Mouse (Mus musculus) midbrain, embryonic 14.5 days (tissue): ENCODE measurements at regions not wholly inside any gene's neighbourhood (a gene's known extent, or its start where the extent isn't known, plus 50 kb on each side); places are given as distances from the start of the nearest gene placed in this dataset.
A peak's percentile ranks its signal among the peaks of the same experiment; 100 is the strongest.
"Not testable (repeated sequence)": the region's sequence is repeated elsewhere in the genome, so short reads cannot be mapped to it uniquely, and the experiment has no call there.

Experiments used
- ATAC-seq: fragments of 200-750 bp; cut with Nextera tagmentation; 2 replicates; pipeline ENCODE4 v1.8.0; 2017; ENCODE audit warnings: moderate number of reproducible peaks, moderate library complexity; ENCODE audit not compliant: low FRiP score, low TSS enrichment
- DNase-seq: peaks from one replicate; pipeline ENCODE4 v3.0.0-alpha.2; 2015
- H3K27ac ChIP-seq: fragments of 300-500 bp; sonication (generic); replicated peaks from 2 replicates; pipeline ENCODE4 v1.5.1; 2014; ENCODE audit warnings: mild to moderate bottlenecking, low read depth, low read length, moderate library complexity
- H3K27me3 ChIP-seq: fragments of 300-500 bp; sonication (generic); 2 replicates; pipeline ENCODE4 v1.6.1; 2014; ENCODE audit warnings: low read length, control low read depth, mixed read lengths; ENCODE audit not compliant: control insufficient read depth, insufficient read depth
- H3K36me3 ChIP-seq: fragments of 300-500 bp; sonication (generic); 2 replicates; pipeline ENCODE4 v1.6.1; 2014; ENCODE audit warnings: low read length, control low read depth; ENCODE audit not compliant: control insufficient read depth, insufficient read depth
- H3K4me1 ChIP-seq: fragments of 300-500 bp; sonication (generic); 2 replicates; pipeline ENCODE4 v1.6.1; 2014; ENCODE audit warnings: mild to moderate bottlenecking, antibody characterized with exemption, low read length, control low read depth; ENCODE audit not compliant: control insufficient read depth, insufficient read depth
- H3K4me2 ChIP-seq: fragments of 300-500 bp; sonication (generic); 2 replicates; pipeline ENCODE4 v1.6.1; 2014; ENCODE audit warnings: mild to moderate bottlenecking, low read length, moderate library complexity
- H3K4me3 ChIP-seq: fragments of 300-500 bp; sonication (generic); replicated peaks from 2 replicates; pipeline ENCODE4 v1.5.1; 2014; ENCODE audit warnings: low read depth, low read length
- H3K9ac ChIP-seq: fragments of 300-500 bp; sonication (generic); replicated peaks from 2 replicates; pipeline ENCODE4 v1.6.1; 2014; ENCODE audit warnings: mild to moderate bottlenecking, low read length, moderate library complexity
- H3K9me3 ChIP-seq: fragments of 300-500 bp; sonication (generic); 2 replicates; pipeline ENCODE4 v1.6.1; 2016; ENCODE audit warnings: low read length, control low read depth, mixed read lengths; ENCODE audit not compliant: control insufficient read depth
- WGBS: fragments of 180-500 bp; shearing (Covaris S2); extraction: QIAGEN DNeasy Blood & Tissue Kit; methylation state at CpG from one replicate; pipeline ENCODE4 v1.1.7; 2014; 5-methylcytosine and 5-hydroxymethylcytosine counted together

- no peak overlapping the region for H3K4me3 ChIP-seq
- H3K4me1 ChIP-seq: no peaks in the 10 kb centered on the region
- no peaks in the 10 kb centered on the region for H3K27me3 ChIP-seq
- WGBS: 89% methylated on average over 5 of the region's 5 CpGs
- DNase-seq (no peak), ATAC-seq (no peak)
- no peaks in the 10 kb centered on the region for H3K9me3 ChIP-seq
- H3K4me2 ChIP-seq: no peak overlapping the region
- H3K36me3 ChIP-seq: no peaks in the 10 kb centered on the region
- no peak overlapping the region for H3K9ac ChIP-seq
- H3K27ac ChIP-seq: no peak overlapping the region
Observed at GRCm38 (mm10) chr3:39840946-39841345, 690.1 kb upstream of the Intu start.

GRCm38 (mm10) chr3:39845123-39845522, 686.0 kb upstream of the Intu start:
- Histone ChIP-seq H3K4me1 (no peaks in the 10 kb centered on the region), H3K9me3 (no peaks in the 10 kb centered on the region), H3K4me2 (no peak overlapping the region), H3K27me3 (no peaks in the 10 kb centered on the region), H3K36me3 (no peaks in the 10 kb centered on the region), H3K9ac (no peak overlapping the region), H3K4me3 (no peak overlapping the region), H3K27ac (no peak overlapping the region)
- 91% methylated on average over 2 of the region's 2 CpGs for WGBS
- DNase-seq (no peak), ATAC-seq (no peak)

- no peak for ATAC-seq
Observed at GRCm38 (mm10) chr3:39848829-39849228, 682.3 kb upstream of the Intu start.

GRCm38 (mm10) chr3:39857214-39857839, 673.8 kb upstream of the Intu start:
- Histone ChIP-seq H3K9ac (no peak overlapping the region), H3K4me3 (no peak overlapping the region), H3K4me1 (no peaks in the 10 kb centered on the region), H3K27me3 (no peaks in the 10 kb centered on the region), H3K9me3 (no peaks in the 10 kb centered on the region), H3K4me2 (peak overlapping the region; percentile 22), H3K36me3 (no peaks in the 10 kb centered on the region), H3K27ac (no peak overlapping the region)
- ATAC-seq: no peak
- peak; percentile 27 for DNase-seq
- 39% methylated on average over 9 of the region's 9 CpGs for WGBS

More at GRCm38 (mm10) chr3:39848829-39849228, 682.3 kb upstream of the Intu start:
- H3K27me3 ChIP-seq: no peaks in the 10 kb centered on the region
- H3K4me2 ChIP-seq: no peak overlapping the region
- DNase-seq: no peak
- H3K27ac ChIP-seq: no peak overlapping the region
- H3K9me3 ChIP-seq: no peaks in the 10 kb centered on the region
- no peak overlapping the region for H3K4me3 ChIP-seq
- H3K36me3 ChIP-seq: no peaks in the 10 kb centered on the region
- H3K4me1 ChIP-seq: no peaks in the 10 kb centered on the region
- no peak overlapping the region for H3K9ac ChIP-seq
- WGBS: 94% methylated on average over 6 of the region's 6 CpGs

- H3K36me3 ChIP-seq, H3K27me3 ChIP-seq, ATAC-seq, H3K9me3 ChIP-seq, H3K9ac ChIP-seq, DNase-seq, H3K4me2 ChIP-seq, H3K4me1 ChIP-seq, H3K27ac ChIP-seq, H3K4me3 ChIP-seq: not testable (repeated sequence)
- WGBS: 50% methylated on average over 1 of the region's 1 CpGs
Observed at GRCm38 (mm10) chr3:39876046-39876445, 655.0 kb upstream of the Intu start.

- Histone ChIP-seq H3K9me3 (no peaks in the 10 kb centered on the region), H3K4me2 (no peak overlapping the region), H3K27ac (no peak overlapping the region), H3K4me1 (no peaks in the 10 kb centered on the region), H3K36me3 (no peaks in the 10 kb centered on the region), H3K4me3 (no peak overlapping the region), H3K9ac (no peak overlapping the region), H3K27me3 (no peaks in the 10 kb centered on the region)
- ATAC-seq (no peak), DNase-seq (no peak)
- WGBS: 45% methylated on average over 4 of the region's 4 CpGs
Observed at GRCm38 (mm10) chr3:39884370-39884769, 646.7 kb upstream of the Intu start.

- Histone ChIP-seq H3K4me1 (no peaks in the 10 kb centered on the region), H3K36me3 (no peaks in the 10 kb centered on the region), H3K4me3 (no peak overlapping the region), H3K27ac (no peak overlapping the region), H3K9ac (no peak overlapping the region), H3K4me2 (no peak overlapping the region), H3K9me3 (no peaks in the 10 kb centered on the region), H3K27me3 (no peaks in the 10 kb centered on the region)
- no peak for ATAC-seq
- no peak for DNase-seq
- 95% methylated on average over 5 of the region's 5 CpGs for WGBS
Observed at GRCm38 (mm10) chr3:39888376-39888775, 642.7 kb upstream of the Intu start.

GRCm38 (mm10) chr3:39889222-39889621, 641.9 kb upstream of the Intu start:
- Histone ChIP-seq H3K4me1 (no peaks in the 10 kb centered on the region), H3K4me2 (no peak overlapping the region), H3K9me3 (no peaks in the 10 kb centered on the region), H3K36me3 (no peaks in the 10 kb centered on the region), H3K27me3 (no peaks in the 10 kb centered on the region), H3K9ac (no peak overlapping the region), H3K4me3 (no peak overlapping the region), H3K27ac (no peak overlapping the region)
- ATAC-seq (no peak), DNase-seq (no peak)
- 96% methylated on average over 2 of the region's 2 CpGs for WGBS

GRCm38 (mm10) chr3:39898961-39899360, 632.1 kb upstream of the Intu start:
- Histone ChIP-seq H3K9me3 (no peaks in the 10 kb centered on the region), H3K4me1 (no peaks in the 10 kb centered on the region), H3K36me3 (no peaks in the 10 kb centered on the region), H3K27me3 (no peaks in the 10 kb centered on the region), H3K9ac (no peak overlapping the region), H3K27ac (no peak overlapping the region), H3K4me2 (no peak overlapping the region), H3K4me3 (no peak overlapping the region)
- ATAC-seq: no peak
- DNase-seq: no peak
- 75% methylated on average over 5 of the region's 5 CpGs for WGBS
